Mouse (Mus musculus) adrenal gland, postnatal 36 days (tissue): ENCODE data around the gene Gnl3. TPM values are rescaled to one million over a fixed set of nuclear protein-coding genes. Genes with fewer than 3 reads are reported as not detected.

ENCODE experiments used
- total RNA-seq, 2 experiments: library from RNA; stranded (reverse); gene quantifications; 2 replicates each; pipeline ENCODE4 v1.2.3; 2021

Gene Gnl3
- total RNA-seq, 2 experiments from 2014 or later, result 70.5 to 126 TPM

Other genes starting within 250 kb of the Gnl3 start
- 10 to 100 TPM; 16.9 to 26.3 TPM for gene Tmem110, start 193.6 kb downstream of the Gnl3 start, total RNA-seq
- gene Mustn1, start 140.0 kb downstream of the Gnl3 start, total RNA-seq, result 1 to 10 TPM; 2.2 to 4.7 TPM
- gene Itih4, start 132.7 kb downstream of the Gnl3 start, total RNA-seq, result 1 to 10 TPM; 4.5 to 5.3 TPM
- gene Itih3, start 95.4 kb downstream of the Gnl3 start, total RNA-seq, result 1 to 10 TPM in 1 of 2 experiments, under 1 TPM in 1; 0.16 to 2.0 TPM
- under 1 TPM in 1 of 2 experiments, not detected in 1; 0.36 TPM for gene Itih1, start 75.9 kb downstream of the Gnl3 start, total RNA-seq
- 10 to 100 TPM; 11.2 to 12.6 TPM for gene Nek4, start 67.8 kb downstream of the Gnl3 start, total RNA-seq
- gene Glt8d1, start 17.8 kb downstream of the Gnl3 start, total RNA-seq, result 10 to 100 TPM; 45.8 to 49.2 TPM
- 100 to 1,000 TPM; 240 to 257 TPM for gene Spcs1, start 17.5 kb downstream of the Gnl3 start, total RNA-seq
- gene Pbrm1, start within 50 bp of the Gnl3 start, total RNA-seq, result 10 to 100 TPM; 56.9 to 57.6 TPM
- 10 to 100 TPM; 50.5 to 85.0 TPM for gene Smim4, start 109.8 kb upstream of the Gnl3 start, total RNA-seq
- 10 to 100 TPM; 24.0 to 29.3 TPM for gene Nt5dc2, start 111.9 kb upstream of the Gnl3 start, total RNA-seq
- gene Stab1, start 149.5 kb upstream of the Gnl3 start, total RNA-seq, result 10 to 100 TPM; 61.7 to 88.5 TPM
- gene Tnnc1, start 189.2 kb upstream of the Gnl3 start, total RNA-seq, result 1 to 10 TPM in 1 of 2 experiments, under 1 TPM in 1; 0.76 to 1.5 TPM
- gene Nisch, start 197.8 kb upstream of the Gnl3 start, total RNA-seq, result 100 to 1,000 TPM; 265 to 294 TPM
- gene Sema3g, start 198.7 kb upstream of the Gnl3 start, total RNA-seq, result 1 to 10 TPM; 5.7 to 9.6 TPM
- gene Phf7, start 232.2 kb upstream of the Gnl3 start, total RNA-seq, result 1 to 10 TPM; 5.1 to 8.9 TPM
- gene Bap1, start 232.3 kb upstream of the Gnl3 start, total RNA-seq, result 10 to 100 TPM; 61.8 to 63.2 TPM